Mouse (Mus musculus): ENCODE results near the gene Spp1.

GRCm38 (mm10) chr5:104482856-104483255 is 47.9 kb downstream of the Spp1 start:
- TF ChIP-seq CTCF (IDR thresholded peaks at IDR 0.05; ENCODE audit: low read depth, low read length) (no peak), POLR2A (IDR thresholded peaks at IDR 0.05; ENCODE audit: extremely low read depth, insufficient read depth, low read length) (no peak)

Data from liver, adult 2 months (tissue).